Mouse (Mus musculus) liver, embryonic 14.5 days (tissue): ENCODE measurements around the gene Ints6l. TPM values are rescaled to one million over a fixed set of nuclear protein-coding genes. Genes with fewer than 3 reads are reported as not detected.

Experiments
- ATAC-seq: fragments of 200-750 bp; cut with Nextera tagmentation; 2 replicates; pipeline ENCODE4 v1.8.0; 2017; ENCODE audit warnings: moderate number of reproducible peaks, mild to moderate bottlenecking, moderate library complexity; ENCODE audit not compliant: insufficient read depth
- DNase-seq, 3 experiments: peaks; one replicate each; pipeline ENCODE4 v3.0.0-alpha.2; 2012 to 2013; ENCODE audit warnings: low read depth in 3 of 3, low spot score in 3 of 3
- H3K27ac ChIP-seq: fragments of 300-500 bp; sonication (generic); 2 replicates; pipeline ENCODE4 v1.5.1; 2014; ENCODE audit warnings: moderate library complexity, mild to moderate bottlenecking, control low read depth, inconsistent platforms
- H3K27me3 ChIP-seq: fragments of 300-500 bp; sonication (generic); 2 replicates; pipeline ENCODE4 v1.6.1; 2014; ENCODE audit warnings: mild to moderate bottlenecking, low read length, moderate library complexity; ENCODE audit not compliant: control insufficient read depth, insufficient read depth
- H3K36me3 ChIP-seq: fragments of 300-500 bp; sonication (generic); replicated peaks from 2 replicates; pipeline ENCODE4 v1.6.1; 2014; ENCODE audit warnings: low read depth; ENCODE audit not compliant: control insufficient read depth, insufficient read depth
- H3K4me1 ChIP-seq, 2 experiments: fragments of 200-500 bp in 1 of 2; fragments of 300-500 bp in 1 of 2; sonication (generic) in 1 of 2; replicated peaks; 2 replicates each; pipeline ENCODE4 v1.6.1; 2012 to 2014; ENCODE audit warnings: antibody characterized with exemption in 1 of 2, inconsistent platforms in 1 of 2, low read length in 1 of 2; ENCODE audit not compliant: control insufficient read depth in 2 of 2, insufficient read depth in 2 of 2
- H3K4me2 ChIP-seq: fragments of 300-500 bp; sonication (generic); 2 replicates; pipeline ENCODE4 v1.6.1; 2014; ENCODE audit warnings: low read depth, mild to moderate bottlenecking, control low read depth, moderate library complexity
- H3K4me3 ChIP-seq, 2 experiments: fragments of 200-500 bp in 1 of 2; fragments of 300-500 bp in 1 of 2; sonication (generic) in 1 of 2; 2 replicates each; pipeline ENCODE4 v1.5.1; 2012 to 2014; ENCODE audit warnings: low read depth in 2 of 2, low read length in 2 of 2, mild to moderate bottlenecking in 2 of 2, control low read depth in 1 of 2, inconsistent platforms in 1 of 2, moderate library complexity in 1 of 2; ENCODE audit not compliant: insufficient read depth in 1 of 2
- H3K9ac ChIP-seq: fragments of 300-500 bp; sonication (generic); replicated peaks from 2 replicates; pipeline ENCODE4 v1.6.1; 2014; ENCODE audit warnings: mild to moderate bottlenecking, control low read depth, moderate library complexity
- H3K9me3 ChIP-seq: fragments of 300-500 bp; sonication (generic); 2 replicates; pipeline ENCODE4 v1.6.1; 2016; ENCODE audit warnings: low read length, mixed read lengths; ENCODE audit not compliant: control insufficient read depth
- CTCF ChIP-seq: IDR thresholded peaks from 2 replicates; pipeline ENCODE4 v1.5.1; 2016; ENCODE audit warnings: antibody characterized with exemption, low read depth, control low read depth
- EP300 ChIP-seq: IDR thresholded peaks from 2 replicates; pipeline ENCODE4 v1.6.1; 2016; ENCODE audit warnings: antibody characterized with exemption, low read depth
- WGBS: fragments of 180-500 bp; shearing (Covaris S2); extraction: QIAGEN DNeasy Blood & Tissue Kit; methylation state at CpG from one replicate; pipeline ENCODE4 v1.1.7; 2014; ENCODE audit not compliant: insufficient replicate concordance; 5-methylcytosine and 5-hydroxymethylcytosine counted together
- polyA plus RNA-seq, 2 experiments: library from polyadenylated mRNA; depleted of rRNA in 1 of 2; stranded (reverse) in 1 of 2; unstranded in 1 of 2; fragments of >200 nt; fragmentation: Nextera tagmentation in 1 of 2; extraction: Ambion mirVana in 1 of 2; gene quantifications; 2 replicates each; pipeline versions ENCODE4 v1.2.1 to v1.2.3; 2012 to 2014

Ints6l gene
- polyA plus RNA-seq, 2 experiments = 36.4 to 79.7 TPM

- Histone ChIP-seq H3K9me3 (no peaks in the 10 kb centered on the region), H3K4me2 (no peak overlapping the region), H3K9ac (no peak overlapping the region), H3K27ac (no peak overlapping the region), H3K27me3 (no peaks in the 10 kb centered on the region), H3K4me1 (no peaks in the 10 kb centered on the region), H3K36me3 (no peaks in the 10 kb centered on the region), H3K4me3 (no peak overlapping the region)
- 61% methylated on average over 3 of the region's 3 CpGs for WGBS
- TF ChIP-seq EP300 (no peak), CTCF (no peak)
- DNase-seq (no peak), ATAC-seq (no peak)
These were observed 98.9 kb downstream of the Ints6l start for GRCm38 (mm10) chrX:56553584-56553983.

Other genes starting within 250 kb of the Ints6l start
- not detected in 2 replicates for gene Gm773, start 242.0 kb upstream of the Ints6l start, polyA plus RNA-seq (2012; rRNA removed)
- not detected in 2 replicates for gene Gm773, start 242.0 kb upstream of the Ints6l start, polyA plus RNA-seq (2014; fragmentation: Nextera tagmentation; extraction: Ambion mirVana)
- 0.36 and 0.48 TPM in 2 replicates for gene Zfp449, start 108.5 kb upstream of the Ints6l start, polyA plus RNA-seq (2012; rRNA removed)
- gene Zfp449, start 108.5 kb upstream of the Ints6l start, polyA plus RNA-seq (2014; fragmentation: Nextera tagmentation; extraction: Ambion mirVana) = 0.64 and 0.70 TPM in 2 replicates
- gene Smim10l2a, start 80.3 kb upstream of the Ints6l start, polyA plus RNA-seq (2012; rRNA removed) = 0.06 and 0.18 TPM in 2 replicates
- gene Smim10l2a, start 80.3 kb upstream of the Ints6l start, polyA plus RNA-seq (2014; fragmentation: Nextera tagmentation; extraction: Ambion mirVana) = 0.25 and 0.29 TPM in 2 replicates
- not detected in 2 replicates for gene Gm2174, start 6.9 kb upstream of the Ints6l start, polyA plus RNA-seq (2012; rRNA removed)
- 2.0 and 2.1 TPM in 2 replicates for gene Gm2174, start 6.9 kb upstream of the Ints6l start, polyA plus RNA-seq (2014; fragmentation: Nextera tagmentation; extraction: Ambion mirVana)
- not detected in 2 replicates for gene Gm10477, start 69.9 kb downstream of the Ints6l start, polyA plus RNA-seq (2012; rRNA removed)
- gene Gm10477, start 69.9 kb downstream of the Ints6l start, polyA plus RNA-seq (2014; fragmentation: Nextera tagmentation; extraction: Ambion mirVana) = not detected in 2 replicates
- gene Gm648, start 94.7 kb downstream of the Ints6l start, polyA plus RNA-seq (2012; rRNA removed) = 0.04 TPM in 1 of 2 replicates, not detected in the other
- not detected in 2 replicates for gene Gm648, start 94.7 kb downstream of the Ints6l start, polyA plus RNA-seq (2014; fragmentation: Nextera tagmentation; extraction: Ambion mirVana)
- gene Mmgt1, start 143.2 kb downstream of the Ints6l start, polyA plus RNA-seq (2012; rRNA removed) = 3.7 and 5.1 TPM in 2 replicates
- 8.5 and 8.7 TPM in 2 replicates for gene Mmgt1, start 143.2 kb downstream of the Ints6l start, polyA plus RNA-seq (2014; fragmentation: Nextera tagmentation; extraction: Ambion mirVana)
- gene Slc9a6, start 154.9 kb downstream of the Ints6l start, polyA plus RNA-seq (2012; rRNA removed) = 2.8 and 3.4 TPM in 2 replicates
- 2.5 and 4.0 TPM in 2 replicates for gene Slc9a6, start 154.9 kb downstream of the Ints6l start, polyA plus RNA-seq (2014; fragmentation: Nextera tagmentation; extraction: Ambion mirVana)